Mouse (Mus musculus) kidney, embryonic 15.5 days (tissue): ENCODE results near the gene Mmp17. TPM values are rescaled to one million over a fixed set of nuclear protein-coding genes. Genes with fewer than 3 reads are reported as not detected.

Source experiments
- ATAC-seq: fragments of 200-750 bp; cut with Nextera tagmentation; replicated peaks from 2 replicates; pipeline ENCODE4 v1.8.0; 2017; ENCODE audit warnings: moderate TSS enrichment; ENCODE audit not compliant: low FRiP score
- H3K27ac ChIP-seq: fragments of 300-500 bp; sonication (generic); 2 replicates; pipeline ENCODE4 v1.5.1; 2015; ENCODE audit warnings: mild to moderate bottlenecking, inconsistent platforms
- H3K27me3 ChIP-seq: fragments of 300-500 bp; sonication (generic); 2 replicates; pipeline ENCODE4 v1.6.1; 2015; ENCODE audit warnings: inconsistent platforms
- H3K36me3 ChIP-seq: fragments of 300-500 bp; sonication (generic); 2 replicates; pipeline ENCODE4 v1.6.1; 2015; ENCODE audit warnings: inconsistent platforms
- H3K4me1 ChIP-seq: fragments of 300-500 bp; sonication (generic); 2 replicates; pipeline ENCODE4 v1.6.1; 2015; ENCODE audit warnings: inconsistent platforms
- H3K4me2 ChIP-seq: fragments of 300-500 bp; sonication (generic); 2 replicates; pipeline ENCODE4 v1.6.1; 2015; ENCODE audit warnings: moderate library complexity, mild to moderate bottlenecking, inconsistent platforms
- H3K4me3 ChIP-seq: fragments of 300-500 bp; sonication (generic); replicated peaks from 2 replicates; pipeline ENCODE4 v1.5.1; 2015; ENCODE audit warnings: mild to moderate bottlenecking, inconsistent platforms
- H3K9ac ChIP-seq: fragments of 300-500 bp; sonication (generic); 2 replicates; pipeline ENCODE4 v1.6.1; 2015; ENCODE audit warnings: mild to moderate bottlenecking, inconsistent platforms
- H3K9me3 ChIP-seq: fragments of 300-500 bp; sonication (generic); replicated peaks from 2 replicates; pipeline ENCODE4 v1.6.1; 2016; ENCODE audit warnings: inconsistent platforms
- WGBS: fragments of 180-500 bp; shearing (Covaris S2); methylation state at CpG from one replicate; pipeline ENCODE4 v1.1.7; 2015; ENCODE audit warnings: mixed read lengths; 5-methylcytosine and 5-hydroxymethylcytosine counted together
- polyA plus RNA-seq: library from polyadenylated mRNA; unstranded; fragments of >200 nt; fragmentation: Nextera tagmentation; extraction: Ambion mirVana; gene quantifications from 2 replicates; pipeline ENCODE4 v1.2.1, GENCODE M21; 2015

Gene Mmp17
- polyA plus RNA-seq, 1 experiment from 2014 or later = 4.1 TPM

DNA sequence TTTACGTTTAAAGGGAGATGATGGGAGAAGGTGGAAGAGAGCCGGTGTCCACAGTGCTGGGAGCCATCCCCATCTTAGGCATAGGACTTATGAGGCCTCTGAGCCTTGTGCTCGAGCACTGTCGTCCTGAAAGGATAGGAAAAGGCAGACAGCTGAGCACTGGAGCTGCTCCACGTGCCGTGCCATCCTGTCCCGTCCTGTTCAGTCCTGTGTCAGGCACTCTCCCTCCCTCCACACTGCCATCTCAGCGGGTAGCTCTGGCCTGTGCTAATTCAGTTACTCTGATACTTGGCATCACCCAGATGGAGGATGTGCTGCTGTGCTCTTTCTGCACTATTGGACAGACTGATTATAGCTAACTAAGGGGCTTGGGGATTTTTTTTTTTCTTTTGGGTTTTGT is 21.6 kb upstream of the Mmp17 start:
- Histone ChIP-seq H3K36me3 (peaks cover 98% of the 10 kb centered on the region), H3K4me2 (no peak overlapping the region), H3K27me3 (no peaks in the 10 kb centered on the region), H3K9ac (no peak overlapping the region), H3K27ac (no peak overlapping the region), H3K4me1 (no peaks in the 10 kb centered on the region), H3K9me3 (no peaks in the 10 kb centered on the region), H3K4me3 (no peak overlapping the region)
- ATAC-seq = no peak
- WGBS = 91% methylated on average over 8 of the region's 8 CpGs

- WGBS = 90% methylated on average over 4 of the region's 4 CpGs
- Histone ChIP-seq H3K4me1 (no peaks in the 10 kb centered on the region), H3K36me3 (peaks cover 94% of the 10 kb centered on the region), H3K27ac (no peak overlapping the region), H3K27me3 (no peaks in the 10 kb centered on the region), H3K4me3 (no peak overlapping the region), H3K9me3 (no peaks in the 10 kb centered on the region), H3K4me2 (no peak overlapping the region), H3K9ac (no peak overlapping the region)
- ATAC-seq = no peak
These were observed 15.4 kb upstream of the Mmp17 start for GRCm38 (mm10) chr5:129568596-129568995.

- ATAC-seq = no peak
These were observed 5.8 kb upstream of the Mmp17 start for GRCm38 (mm10) chr5:129578201-129578600.

DNA sequence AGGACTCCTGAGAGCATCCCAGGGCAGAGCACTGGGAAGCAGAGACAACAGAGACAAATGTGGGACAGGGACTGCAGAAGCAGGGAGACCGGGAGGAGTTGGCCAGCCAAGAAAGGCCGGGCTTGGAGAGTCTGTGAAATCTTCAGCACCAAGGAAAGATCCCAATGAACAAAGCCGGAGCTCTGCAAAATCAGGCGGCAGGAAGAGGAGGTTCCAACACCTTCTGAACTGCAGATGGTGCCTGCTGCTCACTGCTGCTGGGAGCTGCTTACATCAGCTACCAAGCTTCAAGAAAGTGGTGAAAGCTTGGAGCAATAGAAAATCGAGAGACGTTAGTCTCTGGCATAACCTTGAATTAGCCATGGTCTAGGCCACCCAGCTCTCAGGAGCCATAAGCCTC is 3.9 kb upstream of the Mmp17 start:
- ATAC-seq = no peak

More at GRCm38 (mm10) chr5:129578201-129578600, 5.8 kb upstream of the Mmp17 start:
- no peak overlapping the region for H3K27ac ChIP-seq
- H3K9me3 ChIP-seq = no peaks in the 10 kb centered on the region
- peaks cover 10% of the 10 kb centered on the region for H3K4me1 ChIP-seq
- H3K9ac ChIP-seq = no peak overlapping the region
- peaks cover 32% of the 10 kb centered on the region for H3K27me3 ChIP-seq
- H3K36me3 ChIP-seq = no peaks in the 10 kb centered on the region
- WGBS = 36% methylated on average over 12 of the region's 12 CpGs
- no peak overlapping the region for H3K4me2 ChIP-seq
- H3K4me3 ChIP-seq = no peak overlapping the region

GRCm38 (mm10) chr5:129580572-129580971 is 3.4 kb upstream of the Mmp17 start:
- whole genome bisulfite sequencing = 81% methylated on average over 9 of the region's 9 CpGs
- peaks cover 47% of the 10 kb centered on the region for H3K27me3 ChIP-seq
- H3K27ac ChIP-seq = no peak overlapping the region
- H3K36me3 ChIP-seq = no peaks in the 10 kb centered on the region
- no peaks in the 10 kb centered on the region for H3K9me3 ChIP-seq
- no peak overlapping the region for H3K4me2 ChIP-seq
- no peak overlapping the region for H3K4me3 ChIP-seq
- no peak overlapping the region for H3K9ac ChIP-seq
- ATAC-seq = no peak
- peaks cover 27% of the 10 kb centered on the region for H3K4me1 ChIP-seq

More for the DNA sequence above, 3.9 kb upstream of the Mmp17 start:
- Histone ChIP-seq H3K36me3 (no peaks in the 10 kb centered on the region), H3K9me3 (no peaks in the 10 kb centered on the region), H3K9ac (no peak overlapping the region), H3K27me3 (peaks cover 41% of the 10 kb centered on the region), H3K27ac (no peak overlapping the region), H3K4me3 (no peak overlapping the region), H3K4me2 (no peak overlapping the region), H3K4me1 (peaks cover 22% of the 10 kb centered on the region)
- WGBS = 13% methylated on average over 6 of the region's 6 CpGs

DNA sequence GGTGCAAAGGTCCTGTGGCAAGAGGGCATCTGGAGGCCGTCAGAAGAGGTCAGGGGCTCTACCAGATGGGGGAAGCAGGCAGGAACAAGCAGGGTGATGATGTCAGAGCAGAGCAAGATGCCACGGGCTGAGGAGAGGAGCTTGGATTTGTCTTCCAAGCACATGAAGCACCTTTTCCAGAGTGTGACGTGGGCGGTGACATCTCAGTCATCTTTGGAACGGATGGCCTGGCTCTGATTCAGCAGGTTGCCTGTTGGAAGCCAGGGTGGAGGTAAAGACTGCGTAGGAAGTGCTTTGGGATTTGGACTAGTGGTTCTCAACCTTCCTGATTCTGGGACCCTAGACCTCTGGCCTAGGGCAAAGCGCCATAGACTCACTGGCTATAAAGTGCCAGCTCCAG is 3.0 kb upstream of the Mmp17 start:
- Histone ChIP-seq H3K4me1 (peaks cover 32% of the 10 kb centered on the region), H3K9me3 (no peaks in the 10 kb centered on the region), H3K4me2 (no peak overlapping the region), H3K9ac (no peak overlapping the region), H3K27me3 (peaks cover 47% of the 10 kb centered on the region), H3K27ac (no peak overlapping the region), H3K36me3 (no peaks in the 10 kb centered on the region), H3K4me3 (no peak overlapping the region)
- ATAC-seq = no peak
- WGBS = 74% methylated on average over 7 of the region's 7 CpGs

DNA sequence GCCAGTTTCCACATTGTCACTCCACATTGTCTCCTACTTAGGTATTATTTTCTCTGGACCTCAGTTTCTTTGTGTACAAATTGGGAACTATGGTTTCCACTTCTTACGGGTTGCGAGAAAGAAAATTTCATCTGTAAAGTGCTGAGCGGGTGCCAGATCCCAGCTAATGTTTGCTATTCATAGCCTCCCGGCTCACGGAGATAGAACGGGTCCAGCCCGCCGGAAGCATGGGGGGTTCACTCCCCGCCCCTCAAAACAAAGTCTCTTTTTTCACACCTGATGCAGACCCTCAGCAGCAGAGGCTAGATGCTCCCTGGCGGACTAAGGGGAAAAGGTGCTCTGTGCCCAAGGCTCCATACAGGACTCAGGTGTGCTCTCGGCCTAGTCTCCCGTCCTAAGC is 638 bp upstream of the Mmp17 start:
- no peak overlapping the region for H3K27ac ChIP-seq
- peak overlapping the region; percentile 62 for H3K9ac ChIP-seq
- peak overlapping the region; percentile 99 for H3K4me2 ChIP-seq
- H3K36me3 ChIP-seq = no peaks in the 10 kb centered on the region
- ATAC-seq = peak; percentile 22
- peaks cover 65% of the 10 kb centered on the region for H3K27me3 ChIP-seq
- H3K4me3 ChIP-seq = peak overlapping the region; percentile 72
- WGBS = 4% methylated on average over 12 of the region's 12 CpGs
- no peaks in the 10 kb centered on the region for H3K9me3 ChIP-seq
- peaks cover 35% of the 10 kb centered on the region for H3K4me1 ChIP-seq

- H3K9ac ChIP-seq = peak overlapping the region; percentile 62
- peak overlapping the region; percentile 72 for H3K4me3 ChIP-seq
- peaks cover 32% of the 10 kb centered on the region for H3K4me1 ChIP-seq
- no peak overlapping the region for H3K27ac ChIP-seq
- no peaks in the 10 kb centered on the region for H3K36me3 ChIP-seq
- peak overlapping the region; percentile 99 for H3K4me2 ChIP-seq
- peak; percentile 23 for ATAC-seq
- peaks cover 75% of the 10 kb centered on the region for H3K27me3 ChIP-seq
- H3K9me3 ChIP-seq = no peaks in the 10 kb centered on the region
- whole genome bisulfite sequencing = under 1% methylated on average over 76 of the region's 76 CpGs
These were observed 893 bp downstream of the Mmp17 start for GRCm38 (mm10) chr5:129584583-129585541.

- Histone ChIP-seq H3K9me3 (no peaks in the 10 kb centered on the region), H3K9ac (0 out of 2 replicates have a peak overlapping the region, but pooled peaks have one; percentile 11), H3K4me3 (peak overlapping the region; percentile 72), H3K27me3 (peaks cover 72% of the 10 kb centered on the region), H3K4me1 (peaks cover 32% of the 10 kb centered on the region), H3K36me3 (no peaks in the 10 kb centered on the region), H3K4me2 (peak overlapping the region; percentile 99), H3K27ac (no peak overlapping the region)
- WGBS = under 1% methylated on average over 15 of the region's 17 CpGs
- ATAC-seq = peak; percentile 53
These were observed 2.0 kb downstream of the Mmp17 start for GRCm38 (mm10) chr5:129586016-129586415.

DNA sequence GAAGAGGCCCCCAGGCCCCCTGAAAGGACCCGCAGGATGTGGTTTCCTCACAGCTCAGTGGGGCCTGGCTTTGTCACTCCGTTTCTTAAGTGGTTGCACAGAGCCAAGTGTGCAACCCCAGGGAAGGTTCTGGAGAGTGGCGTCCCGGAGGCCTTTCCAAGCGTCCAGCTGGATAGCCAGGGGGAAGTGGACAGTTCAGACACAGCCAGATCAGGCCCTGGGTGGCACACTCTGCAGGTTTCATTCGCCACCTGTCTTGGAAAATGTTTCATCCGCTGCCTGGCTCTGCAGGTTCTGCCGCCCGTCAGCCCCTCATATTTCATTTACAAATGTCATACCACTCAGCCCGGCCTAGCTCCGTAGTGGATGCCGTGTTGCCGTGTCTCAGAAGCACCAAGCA is 2.5 kb downstream of the Mmp17 start:
- Histone ChIP-seq H3K9me3 (no peaks in the 10 kb centered on the region), H3K4me2 (peak overlapping the region; percentile 99), H3K4me3 (peak overlapping the region; percentile 72), H3K27ac (no peak overlapping the region), H3K27me3 (peaks cover 68% of the 10 kb centered on the region), H3K4me1 (peaks cover 32% of the 10 kb centered on the region), H3K36me3 (no peaks in the 10 kb centered on the region), H3K9ac (0 out of 2 replicates have a peak overlapping the region, but pooled peaks have one; percentile 11)
- no peak for ATAC-seq
- WGBS = 55% methylated on average over 13 of the region's 13 CpGs

DNA sequence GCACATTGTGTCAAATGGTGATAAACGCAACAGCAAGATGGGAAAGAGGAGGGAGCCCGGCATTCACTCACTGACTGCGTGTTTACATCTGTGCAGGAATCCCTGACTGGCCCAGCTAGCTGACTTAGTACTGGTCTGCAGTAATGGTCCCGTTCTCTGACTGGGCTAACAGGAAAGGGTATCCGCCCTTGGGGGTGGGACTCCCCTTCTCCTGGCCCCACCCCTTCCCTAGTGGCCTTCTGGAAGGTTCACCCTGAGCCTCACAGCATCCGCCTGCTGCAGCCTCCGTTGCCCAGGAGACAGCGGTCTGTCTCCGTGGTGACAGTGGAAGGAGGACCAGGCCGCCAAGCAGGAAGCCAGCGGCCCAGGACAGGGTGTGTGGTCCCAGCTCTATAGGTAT is 6.9 kb downstream of the Mmp17 start:
- 15% methylated on average over 11 of the region's 11 CpGs for WGBS
- H3K36me3 ChIP-seq = no peaks in the 10 kb centered on the region

More for the DNA sequence above, 6.9 kb downstream of the Mmp17 start:
- peaks cover 36% of the 10 kb centered on the region for H3K27me3 ChIP-seq
- peaks cover 18% of the 10 kb centered on the region for H3K4me1 ChIP-seq
- no peak overlapping the region for H3K27ac ChIP-seq
- H3K9ac ChIP-seq = no peak overlapping the region
- ATAC-seq = no peak
- no peak overlapping the region for H3K4me2 ChIP-seq
- H3K9me3 ChIP-seq = no peaks in the 10 kb centered on the region
- H3K4me3 ChIP-seq = no peak overlapping the region
